Mouse (Mus musculus): ENCODE results near the gene Fam193b. TPM values are rescaled to one million over a fixed set of nuclear protein-coding genes. Genes with fewer than 3 reads are reported as not detected.

The Fam193b gene
- polyA plus RNA-seq, 1 experiment from 2014 or later: 17.1 TPM

- Histone ChIP-seq H3K27me3 (no peaks in the 10 kb centered on the region), H3K4me3 (no peak overlapping the region), H3K9me3 (replicated peaks) (no peaks in the 10 kb centered on the region), H3K9ac (no peak overlapping the region), H3K4me2 (no peak overlapping the region), H3K36me3 (peaks cover 68% of the 10 kb centered on the region), H3K27ac (no peak overlapping the region), H3K4me1 (replicated peaks) (no peaks in the 10 kb centered on the region)
- 81% methylated on average over 2 of the region's 2 CpGs for WGBS
- no peak for ATAC-seq (replicated peaks; ENCODE audit: insufficient number of reproducible peaks, insufficient read depth, low FRiP score, low read depth)
Observed at GRCm38 (mm10) chr13:55547916-55548315, 23.0 kb downstream of the Fam193b start.

- Histone ChIP-seq H3K36me3 (peaks cover 84% of the 10 kb centered on the region), H3K9me3 (replicated peaks) (no peaks in the 10 kb centered on the region), H3K27me3 (no peaks in the 10 kb centered on the region), H3K27ac (no peak overlapping the region), H3K4me2 (no peak overlapping the region), H3K9ac (no peak overlapping the region), H3K4me1 (replicated peaks) (no peaks in the 10 kb centered on the region), H3K4me3 (no peak overlapping the region)
- no peak for ATAC-seq (replicated peaks; ENCODE audit: insufficient number of reproducible peaks, insufficient read depth, low FRiP score, low read depth)
- WGBS: 82% methylated on average over 6 of the region's 6 CpGs
Observed at GRCm38 (mm10) chr13:55544792-55545191, 26.1 kb downstream of the Fam193b start.

- no peak overlapping the region for H3K9ac ChIP-seq
- no peak for ATAC-seq (replicated peaks; ENCODE audit: insufficient number of reproducible peaks, insufficient read depth, low FRiP score, low read depth)
- no peak overlapping the region for H3K4me2 ChIP-seq
- H3K27me3 ChIP-seq: no peaks in the 10 kb centered on the region
- no peaks in the 10 kb centered on the region for H3K9me3 ChIP-seq (replicated peaks)
- no peak overlapping the region for H3K4me3 ChIP-seq
- H3K27ac ChIP-seq: no peak overlapping the region
- WGBS: 83% methylated on average over 8 of the region's 8 CpGs
- H3K36me3 ChIP-seq: peaks cover 86% of the 10 kb centered on the region
- no peaks in the 10 kb centered on the region for H3K4me1 ChIP-seq (replicated peaks)
Observed at GRCm38 (mm10) chr13:55543447-55543846, 27.5 kb downstream of the Fam193b start.

GRCm38 (mm10) chr13:55542891-55543290 lies 28.0 kb downstream of the Fam193b start:
- Histone ChIP-seq H3K9me3 (replicated peaks) (no peaks in the 10 kb centered on the region), H3K4me3 (no peak overlapping the region), H3K36me3 (peaks cover 86% of the 10 kb centered on the region), H3K9ac (no peak overlapping the region), H3K27me3 (no peaks in the 10 kb centered on the region), H3K4me2 (no peak overlapping the region), H3K27ac (no peak overlapping the region), H3K4me1 (replicated peaks) (no peaks in the 10 kb centered on the region)
- ATAC-seq (replicated peaks; ENCODE audit: insufficient number of reproducible peaks, insufficient read depth, low FRiP score, low read depth): no peak
- WGBS: 92% methylated on average over 4 of the region's 4 CpGs

- no peak for ATAC-seq (replicated peaks; ENCODE audit: insufficient number of reproducible peaks, insufficient read depth, low FRiP score, low read depth)
- peaks cover 67% of the 10 kb centered on the region for H3K36me3 ChIP-seq
- peaks cover 5% of the 10 kb centered on the region for H3K4me1 ChIP-seq (replicated peaks)
- no peaks in the 10 kb centered on the region for H3K27me3 ChIP-seq
- H3K9ac ChIP-seq: no peak overlapping the region
- 92% methylated on average over 2 of the region's 2 CpGs for WGBS
- no peaks in the 10 kb centered on the region for H3K9me3 ChIP-seq (replicated peaks)
- no peak overlapping the region for H3K4me3 ChIP-seq
- no peak overlapping the region for H3K27ac ChIP-seq
- H3K4me2 ChIP-seq: no peak overlapping the region
Observed at GRCm38 (mm10) chr13:55540933-55541332, 30.0 kb downstream of the Fam193b start.

- peaks cover 58% of the 10 kb centered on the region for H3K36me3 ChIP-seq
- under 1% methylated on average over 70 of the region's 70 CpGs for WGBS
- H3K9me3 ChIP-seq (replicated peaks): no peaks in the 10 kb centered on the region
- H3K4me1 ChIP-seq (replicated peaks): peaks cover 15% of the 10 kb centered on the region
- peak within 1 kb of the TSS; percentile 68 for H3K27ac ChIP-seq
- H3K4me2 ChIP-seq: peak within 1 kb of the TSS; percentile 90
- H3K4me3 ChIP-seq: peak within 1 kb of the TSS; percentile 84
- ATAC-seq (replicated peaks; ENCODE audit: insufficient number of reproducible peaks, insufficient read depth, low FRiP score, low read depth): peak; percentile 97
- no peaks in the 10 kb centered on the region for H3K27me3 ChIP-seq
- H3K9ac ChIP-seq: peak within 1 kb of the TSS; percentile 76
Observed at GRCm38 (mm10) chr13:55536194-55537175, 34.4 kb downstream of the Fam193b start, which contains the start of gene Ddx41. Gene Ddx41 (minus strand): TSS chr13:55536658.

- H3K27me3 ChIP-seq: no peaks in the 10 kb centered on the region
- no peaks in the 10 kb centered on the region for H3K9me3 ChIP-seq (replicated peaks)
- peaks cover 57% of the 10 kb centered on the region for H3K36me3 ChIP-seq
- peak overlapping the region; percentile 84 for H3K4me3 ChIP-seq
- H3K27ac ChIP-seq: no peak overlapping the region
- H3K9ac ChIP-seq: peak overlapping the region; percentile 76
- no peak for ATAC-seq (replicated peaks; ENCODE audit: insufficient number of reproducible peaks, insufficient read depth, low FRiP score, low read depth)
- H3K4me1 ChIP-seq (replicated peaks): peaks cover 15% of the 10 kb centered on the region
- WGBS: 20% methylated on average over 17 of the region's 17 CpGs
- peak overlapping the region; percentile 90 for H3K4me2 ChIP-seq
Observed at GRCm38 (mm10) chr13:55535796-55536193, 35.1 kb downstream of the Fam193b start.

GRCm38 (mm10) chr13:55535191-55535590 lies 35.7 kb downstream of the Fam193b start:
- no peak for ATAC-seq (replicated peaks; ENCODE audit: insufficient number of reproducible peaks, insufficient read depth, low FRiP score, low read depth)
- Histone ChIP-seq H3K4me2 (peak overlapping the region; percentile 90), H3K4me3 (peak overlapping the region; percentile 84; the same call in 1 of the 2 replicates), H3K9ac (no peak overlapping the region), H3K36me3 (peaks cover 56% of the 10 kb centered on the region), H3K27ac (no peak overlapping the region), H3K9me3 (replicated peaks) (no peaks in the 10 kb centered on the region), H3K4me1 (replicated peaks) (peaks cover 15% of the 10 kb centered on the region), H3K27me3 (no peaks in the 10 kb centered on the region)
- WGBS: 91% methylated on average over 15 of the region's 15 CpGs

GRCm38 (mm10) chr13:55529198-55529915 lies 41.6 kb downstream of the Fam193b start, which contains the start of gene Dok3:
Gene Dok3 (minus strand): TSS chr13:55529296.
- no peak within 1 kb of the TSS for H3K4me2 ChIP-seq
- H3K4me1 ChIP-seq (replicated peaks): 0 out of 2 replicates have a peak, but pooled peaks cover 5% of the 10 kb centered on the region
- WGBS: 73% methylated on average over 8 of the region's 8 CpGs
- H3K4me3 ChIP-seq: no peak within 1 kb of the TSS
- H3K27ac ChIP-seq: no peak within 1 kb of the TSS; the same call in 1 of the 2 replicates
- H3K9ac ChIP-seq: no peak within 1 kb of the TSS
- H3K36me3 ChIP-seq: peaks cover 45% of the 10 kb centered on the region
- ATAC-seq (replicated peaks; ENCODE audit: insufficient number of reproducible peaks, insufficient read depth, low FRiP score, low read depth): no peak
- no peaks in the 10 kb centered on the region for H3K9me3 ChIP-seq (replicated peaks)
- H3K27me3 ChIP-seq: no peaks in the 10 kb centered on the region

GRCm38 (mm10) chr13:55527834-55528772 lies 42.8 kb downstream of the Fam193b start:
- no peak for ATAC-seq (replicated peaks; ENCODE audit: insufficient number of reproducible peaks, insufficient read depth, low FRiP score, low read depth)
- Histone ChIP-seq H3K4me2 (no peak overlapping the region), H3K9ac (no peak overlapping the region), H3K27ac (no peak overlapping the region; the same call in 1 of the 2 replicates), H3K9me3 (replicated peaks) (no peaks in the 10 kb centered on the region), H3K4me1 (replicated peaks) (peaks cover 8% of the 10 kb centered on the region; the same call in 1 of the 2 replicates), H3K4me3 (no peak overlapping the region), H3K27me3 (no peaks in the 10 kb centered on the region), H3K36me3 (peaks cover 34% of the 10 kb centered on the region)
- WGBS: 69% methylated on average over 18 of the region's 18 CpGs

Measured in heart, embryonic 15.5 days (tissue).